Mouse (Mus musculus) stomach, embryonic 15.5 days (tissue): ENCODE measurements around the gene Klk7. TPM values are rescaled to one million over a fixed set of nuclear protein-coding genes. Genes with fewer than 3 reads are reported as not detected.
A peak's percentile ranks its signal among the peaks of the same experiment; 100 is the strongest.

Source experiments
- ATAC-seq: fragments of 200-750 bp; cut with Nextera tagmentation; 2 replicates; pipeline ENCODE4 v1.8.0; 2017; ENCODE audit warnings: low read depth, moderate number of reproducible peaks, moderate TSS enrichment; ENCODE audit not compliant: insufficient read depth, low FRiP score
- H3K27ac ChIP-seq: fragments of 300-500 bp; sonication (generic); 2 replicates; pipeline ENCODE4 v1.5.1; 2015; ENCODE audit warnings: mild to moderate bottlenecking, inconsistent platforms
- H3K27me3 ChIP-seq: fragments of 300-500 bp; sonication (generic); replicated peaks from 2 replicates; pipeline ENCODE4 v1.6.1; 2015; ENCODE audit warnings: inconsistent platforms
- H3K36me3 ChIP-seq: fragments of 300-500 bp; sonication (generic); 2 replicates; pipeline ENCODE4 v1.6.1; 2015; ENCODE audit warnings: inconsistent platforms
- H3K4me1 ChIP-seq: fragments of 300-500 bp; sonication (generic); 2 replicates; pipeline ENCODE4 v1.6.1; 2015; ENCODE audit warnings: inconsistent platforms
- H3K4me2 ChIP-seq: fragments of 300-500 bp; sonication (generic); 2 replicates; pipeline ENCODE4 v1.6.1; 2015; ENCODE audit warnings: mild to moderate bottlenecking, inconsistent platforms
- H3K4me3 ChIP-seq: fragments of 300-500 bp; sonication (generic); replicated peaks from 2 replicates; pipeline ENCODE4 v1.5.1; 2015; ENCODE audit warnings: inconsistent platforms
- H3K9ac ChIP-seq: fragments of 300-500 bp; sonication (generic); 2 replicates; pipeline ENCODE4 v1.6.1; 2015; ENCODE audit warnings: inconsistent platforms
- H3K9me3 ChIP-seq: fragments of 300-500 bp; sonication (generic); 2 replicates; pipeline ENCODE4 v1.6.1; 2016; ENCODE audit warnings: inconsistent platforms
- WGBS: fragments of 180-500 bp; shearing (Covaris S2); methylation state at CpG from one replicate; pipeline ENCODE4 v1.1.7; 2015; 5-methylcytosine and 5-hydroxymethylcytosine counted together
- polyA plus RNA-seq: library from polyadenylated mRNA; unstranded; fragments of >200 nt; fragmentation: Nextera tagmentation; extraction: Ambion mirVana; gene quantifications from 2 replicates; pipeline ENCODE4 v1.2.1, GENCODE M21; 2015

Gene Klk7
- polyA plus RNA-seq, 1 experiment from 2014 or later: not detected

GRCm38 (mm10) chr7:43797844-43798462, 13.1 kb upstream of the Klk7 start:
- H3K9ac ChIP-seq: no peak overlapping the region
- no peaks in the 10 kb centered on the region for H3K36me3 ChIP-seq
- peak overlapping the region; percentile 93 for H3K4me2 ChIP-seq
- H3K27ac ChIP-seq: no peak overlapping the region
- H3K9me3 ChIP-seq: no peaks in the 10 kb centered on the region
- 36% methylated on average over 13 of the region's 13 CpGs for WGBS
- ATAC-seq: peak; percentile 47
- H3K4me1 ChIP-seq: peaks cover 7% of the 10 kb centered on the region; the same call in 1 of the 2 replicates
- H3K27me3 ChIP-seq: 0 out of 2 replicates have a peak, but pooled peaks cover 3% of the 10 kb centered on the region
- peak overlapping the region; percentile 52 for H3K4me3 ChIP-seq

- no peak overlapping the region for H3K4me2 ChIP-seq
- H3K27me3 ChIP-seq: 0 out of 2 replicates have a peak, but pooled peaks cover 3% of the 10 kb centered on the region
- no peak overlapping the region for H3K9ac ChIP-seq
- no peak overlapping the region for H3K27ac ChIP-seq
- H3K9me3 ChIP-seq: no peaks in the 10 kb centered on the region
- ATAC-seq: no peak
- 66% methylated on average over 7 of the region's 7 CpGs for WGBS
- no peak overlapping the region for H3K4me3 ChIP-seq
- H3K36me3 ChIP-seq: no peaks in the 10 kb centered on the region
- peaks cover 7% of the 10 kb centered on the region; the same call in 1 of the 2 replicates for H3K4me1 ChIP-seq
These were observed 11.2 kb upstream of the Klk7 start for GRCm38 (mm10) chr7:43799876-43800275.

- H3K27ac ChIP-seq: no peak overlapping the region
- no peak overlapping the region for H3K4me2 ChIP-seq
- ATAC-seq: no peak
- H3K36me3 ChIP-seq: no peaks in the 10 kb centered on the region
- no peak overlapping the region for H3K9ac ChIP-seq
- no peaks in the 10 kb centered on the region for H3K9me3 ChIP-seq
- H3K27me3 ChIP-seq: no peaks in the 10 kb centered on the region
- H3K4me1 ChIP-seq: no peaks in the 10 kb centered on the region
- WGBS: 86% methylated on average over 7 of the region's 7 CpGs
- no peak overlapping the region for H3K4me3 ChIP-seq
These were observed 4.1 kb downstream of the Klk7 start for GRCm38 (mm10) chr7:43815211-43815610.

- Histone ChIP-seq H3K36me3 (no peaks in the 10 kb centered on the region), H3K9me3 (no peaks in the 10 kb centered on the region), H3K9ac (no peak overlapping the region), H3K4me3 (no peak overlapping the region), H3K4me1 (no peaks in the 10 kb centered on the region), H3K4me2 (no peak overlapping the region), H3K27ac (no peak overlapping the region), H3K27me3 (no peaks in the 10 kb centered on the region)
- no peak for ATAC-seq
These were observed 5.7 kb downstream of the Klk7 start for GRCm38 (mm10) chr7:43816746-43817145.

- Histone ChIP-seq H3K4me2 (no peak overlapping the region), H3K9ac (no peak overlapping the region), H3K9me3 (no peaks in the 10 kb centered on the region), H3K4me3 (no peak overlapping the region), H3K36me3 (no peaks in the 10 kb centered on the region), H3K27ac (no peak overlapping the region), H3K4me1 (no peaks in the 10 kb centered on the region), H3K27me3 (no peaks in the 10 kb centered on the region)
- 79% methylated on average over 7 of the region's 7 CpGs for whole genome bisulfite sequencing
- ATAC-seq: no peak
These were observed 10.5 kb downstream of the Klk7 start for GRCm38 (mm10) chr7:43821581-43821980.

- WGBS: 80% methylated on average over 10 of the region's 10 CpGs
- Histone ChIP-seq H3K4me3 (no peak within 1 kb of the TSS), H3K9ac (no peak within 1 kb of the TSS), H3K27ac (no peak within 1 kb of the TSS), H3K4me2 (no peak within 1 kb of the TSS), H3K9me3 (no peaks in the 10 kb centered on the region), H3K36me3 (no peaks in the 10 kb centered on the region), H3K27me3 (no peaks in the 10 kb centered on the region), H3K4me1 (no peaks in the 10 kb centered on the region)
- ATAC-seq: no peak
These were observed 13.1 kb downstream of the Klk7 start, which contains the start of gene Klk6 for GRCm38 (mm10) chr7:43824199-43824598. Klk6 (plus strand) TSS chr7:43824499.

GRCm38 (mm10) chr7:43826056-43826455, 15.0 kb downstream of the Klk7 start:
- ATAC-seq: no peak
- Histone ChIP-seq H3K9ac (no peak overlapping the region), H3K9me3 (no peaks in the 10 kb centered on the region), H3K27me3 (no peaks in the 10 kb centered on the region), H3K27ac (no peak overlapping the region), H3K36me3 (no peaks in the 10 kb centered on the region), H3K4me3 (no peak overlapping the region), H3K4me1 (no peaks in the 10 kb centered on the region), H3K4me2 (no peak overlapping the region)
- 85% methylated on average over 5 of the region's 5 CpGs for WGBS

GRCm38 (mm10) chr7:43827706-43828105, 16.6 kb downstream of the Klk7 start:
- peak; percentile 65; the same call in 1 of the 2 replicates for ATAC-seq
- Histone ChIP-seq H3K4me3 (no peak overlapping the region), H3K4me2 (no peak overlapping the region), H3K36me3 (no peaks in the 10 kb centered on the region), H3K9ac (no peak overlapping the region), H3K4me1 (no peaks in the 10 kb centered on the region), H3K9me3 (no peaks in the 10 kb centered on the region), H3K27me3 (no peaks in the 10 kb centered on the region), H3K27ac (no peak overlapping the region)
- 70% methylated on average over 4 of the region's 4 CpGs for WGBS

GRCm38 (mm10) chr7:43829006-43829405, 17.9 kb downstream of the Klk7 start:
- WGBS: 86% methylated on average over 8 of the region's 8 CpGs
- Histone ChIP-seq H3K27me3 (no peaks in the 10 kb centered on the region), H3K9me3 (no peaks in the 10 kb centered on the region), H3K9ac (no peak overlapping the region), H3K4me1 (no peaks in the 10 kb centered on the region), H3K36me3 (no peaks in the 10 kb centered on the region), H3K4me3 (no peak overlapping the region), H3K4me2 (no peak overlapping the region), H3K27ac (no peak overlapping the region)
- ATAC-seq: no peak

GRCm38 (mm10) chr7:43841701-43842100, 30.6 kb downstream of the Klk7 start, which contains the start of gene Klk5:
Klk5 (plus strand) TSS chr7:43841971.
- Histone ChIP-seq H3K9me3 (no peaks in the 10 kb centered on the region), H3K4me1 (no peaks in the 10 kb centered on the region), H3K27me3 (no peaks in the 10 kb centered on the region), H3K4me2 (no peak within 1 kb of the TSS), H3K36me3 (no peaks in the 10 kb centered on the region), H3K9ac (no peak within 1 kb of the TSS), H3K4me3 (no peak within 1 kb of the TSS), H3K27ac (no peak within 1 kb of the TSS)
- ATAC-seq: no peak
- WGBS: 61% methylated on average over 3 of the region's 3 CpGs

GRCm38 (mm10) chr7:43843801-43844200, 32.7 kb downstream of the Klk7 start:
- H3K9ac ChIP-seq: no peak overlapping the region
- ATAC-seq: no peak
- 83% methylated on average over 4 of the region's 4 CpGs for WGBS

GRCm38 (mm10) chr7:43851616-43852015, 40.5 kb downstream of the Klk7 start:
- H3K4me2 ChIP-seq: no peak overlapping the region
- no peaks in the 10 kb centered on the region for H3K27me3 ChIP-seq
- no peaks in the 10 kb centered on the region for H3K9me3 ChIP-seq
- H3K36me3 ChIP-seq: no peaks in the 10 kb centered on the region
- no peaks in the 10 kb centered on the region for H3K4me1 ChIP-seq
- H3K9ac ChIP-seq: no peak overlapping the region
- WGBS: 86% methylated on average over 6 of the region's 6 CpGs
- no peak for ATAC-seq
- H3K4me3 ChIP-seq: no peak overlapping the region
- no peak overlapping the region for H3K27ac ChIP-seq

More at GRCm38 (mm10) chr7:43843801-43844200, 32.7 kb downstream of the Klk7 start:
- H3K4me3 ChIP-seq: no peak overlapping the region
- no peaks in the 10 kb centered on the region for H3K36me3 ChIP-seq
- no peak overlapping the region for H3K4me2 ChIP-seq
- H3K4me1 ChIP-seq: no peaks in the 10 kb centered on the region
- H3K27me3 ChIP-seq: no peaks in the 10 kb centered on the region
- H3K27ac ChIP-seq: no peak overlapping the region
- no peaks in the 10 kb centered on the region for H3K9me3 ChIP-seq
